Mouse (Mus musculus) lung, postnatal 0 days (tissue): ENCODE data around the gene Pde4d. TPM values are rescaled to one million over a fixed set of nuclear protein-coding genes. Genes with fewer than 3 reads are reported as not detected.

Experiments used
- ATAC-seq: fragments of 200-750 bp; cut with Nextera tagmentation; 2 replicates; pipeline ENCODE4 v1.8.0; 2017; ENCODE audit warnings: moderate library complexity
- DNase-seq: peaks from one replicate; pipeline ENCODE4 v3.0.0-alpha.2; 2016; ENCODE audit warnings: low spot score
- H3K27ac ChIP-seq: fragments of 300-500 bp; sonication (generic); 2 replicates; pipeline ENCODE4 v1.5.1; 2014; ENCODE audit warnings: antibody characterized with exemption, mild to moderate bottlenecking, low read length, mixed read lengths
- H3K27me3 ChIP-seq: fragments of 300-500 bp; sonication (generic); replicated peaks from 2 replicates; pipeline ENCODE4 v1.6.1; 2014; ENCODE audit warnings: low read length, mixed read lengths; ENCODE audit not compliant: insufficient read depth
- H3K36me3 ChIP-seq: fragments of 300-500 bp; sonication (generic); 2 replicates; pipeline ENCODE4 v1.6.1; 2014; ENCODE audit warnings: low read length, mixed read lengths; ENCODE audit not compliant: insufficient read depth
- H3K4me1 ChIP-seq: fragments of 300-500 bp; sonication (generic); 2 replicates; pipeline ENCODE4 v1.6.1; 2014; ENCODE audit warnings: antibody characterized with exemption, low read depth, low read length, mixed read lengths; ENCODE audit not compliant: insufficient read depth
- H3K4me2 ChIP-seq: fragments of 300-500 bp; sonication (generic); replicated peaks from 2 replicates; pipeline ENCODE4 v1.6.1; 2014; ENCODE audit warnings: low read depth, mild to moderate bottlenecking, low read length, moderate library complexity, mixed read lengths
- H3K4me3 ChIP-seq: fragments of 300-500 bp; sonication (generic); 2 replicates; pipeline ENCODE4 v1.5.1; 2014; ENCODE audit warnings: low read depth, low read length
- H3K9ac ChIP-seq: fragments of 300-500 bp; sonication (generic); replicated peaks from 2 replicates; pipeline ENCODE4 v1.6.1; 2014; ENCODE audit warnings: low read depth, mild to moderate bottlenecking
- H3K9me3 ChIP-seq: fragments of 300-500 bp; sonication (generic); 2 replicates; pipeline ENCODE4 v1.6.1; 2016; ENCODE audit warnings: low read length, mixed read lengths
- CTCF ChIP-seq: IDR thresholded peaks from 2 replicates; pipeline ENCODE4 v1.5.1; 2016; ENCODE audit warnings: antibody characterized with exemption, mild to moderate bottlenecking
- EP300 ChIP-seq: IDR thresholded peaks from 2 replicates; pipeline ENCODE4 v1.6.1; 2016; ENCODE audit warnings: antibody characterized with exemption, mild to moderate bottlenecking, control low read depth
- WGBS: fragments of 180-500 bp; shearing (Covaris S2); extraction: QIAGEN DNeasy Blood & Tissue Kit; methylation state at CpG from one replicate; pipeline ENCODE4 v1.1.7; 2014; 5-methylcytosine and 5-hydroxymethylcytosine counted together
- polyA plus RNA-seq: library from polyadenylated mRNA; unstranded; fragments of >200 nt; fragmentation: Nextera tagmentation; extraction: Ambion mirVana; gene quantifications from 2 replicates; pipeline ENCODE4 v1.2.1, GENCODE M21; 2015

The Pde4d gene
- polyA plus RNA-seq, 1 experiment from 2014 or later: 19.7 TPM

DNA sequence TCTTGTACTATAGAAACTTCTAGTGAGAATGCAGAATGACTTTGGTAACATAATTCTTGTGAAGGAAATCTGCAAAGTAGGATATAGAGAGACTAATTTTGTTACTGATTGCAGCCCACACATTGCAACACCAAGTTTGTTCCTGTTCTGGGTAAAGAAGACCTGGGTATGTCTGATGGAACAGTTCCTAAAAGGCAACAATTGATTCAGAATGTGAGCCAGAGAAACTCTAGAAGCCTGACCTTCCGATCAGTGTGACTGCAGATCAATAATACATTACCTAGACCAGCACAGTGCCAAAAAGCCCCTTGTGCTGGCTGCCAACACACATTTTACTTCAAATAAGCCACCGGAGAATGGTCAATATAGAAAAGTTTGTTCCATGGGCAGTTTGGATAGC is 930.4 kb downstream of the Pde4d start:
- H3K9ac ChIP-seq: no peak overlapping the region
- no peak overlapping the region for H3K4me3 ChIP-seq
- H3K9me3 ChIP-seq: no peaks in the 10 kb centered on the region
- WGBS: 91% methylated on average over 2 of the region's 2 CpGs
- ATAC-seq (no peak), DNase-seq (no peak)
- H3K36me3 ChIP-seq: no peaks in the 10 kb centered on the region
- H3K4me1 ChIP-seq: no peaks in the 10 kb centered on the region
- no peak for TF ChIP-seq CTCF
- no peak for TF ChIP-seq EP300
- H3K27me3 ChIP-seq: no peaks in the 10 kb centered on the region
- H3K27ac ChIP-seq: no peak overlapping the region
- no peak overlapping the region for H3K4me2 ChIP-seq

DNA sequence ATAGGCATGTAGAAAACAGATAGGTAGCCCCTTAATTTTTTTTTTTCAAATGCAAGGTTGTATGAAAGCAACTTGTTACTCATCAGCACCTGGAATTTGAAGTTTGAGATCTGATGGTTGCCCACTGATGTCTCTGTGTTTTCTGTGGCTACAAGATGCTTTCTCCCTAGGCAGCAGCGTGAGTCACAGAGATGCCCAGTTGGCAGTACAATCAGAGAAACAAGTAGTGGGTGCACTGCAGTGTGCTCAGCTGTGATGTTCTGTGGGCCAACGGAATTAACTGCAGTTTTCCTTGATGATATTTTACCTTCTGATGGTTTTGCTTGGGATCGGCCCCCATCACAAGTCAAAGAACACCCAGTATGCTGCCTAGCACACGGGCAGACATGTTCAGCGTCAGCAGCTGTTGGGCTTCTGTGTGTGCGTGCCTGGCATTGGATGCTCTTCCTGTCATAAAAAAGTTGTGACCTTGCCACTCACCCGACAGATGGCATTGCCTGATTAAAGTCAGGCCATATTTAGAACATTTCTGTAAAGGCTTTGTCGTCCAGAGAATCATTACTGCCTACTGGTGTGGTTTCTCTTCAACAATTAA is 939.0 kb downstream of the Pde4d start:
- H3K4me2 ChIP-seq: no peak overlapping the region
- no peaks in the 10 kb centered on the region for H3K9me3 ChIP-seq
- no peaks in the 10 kb centered on the region for H3K36me3 ChIP-seq
- H3K9ac ChIP-seq: no peak overlapping the region
- no peaks in the 10 kb centered on the region for H3K4me1 ChIP-seq
- DNase-seq: no peak
- no peak overlapping the region for H3K4me3 ChIP-seq
- H3K27ac ChIP-seq: no peak overlapping the region
- no peak for ATAC-seq
- no peaks in the 10 kb centered on the region for H3K27me3 ChIP-seq
- 54% methylated on average over 8 of the region's 8 CpGs for WGBS
- TF ChIP-seq CTCF (no peak), EP300 (no peak)

DNA sequence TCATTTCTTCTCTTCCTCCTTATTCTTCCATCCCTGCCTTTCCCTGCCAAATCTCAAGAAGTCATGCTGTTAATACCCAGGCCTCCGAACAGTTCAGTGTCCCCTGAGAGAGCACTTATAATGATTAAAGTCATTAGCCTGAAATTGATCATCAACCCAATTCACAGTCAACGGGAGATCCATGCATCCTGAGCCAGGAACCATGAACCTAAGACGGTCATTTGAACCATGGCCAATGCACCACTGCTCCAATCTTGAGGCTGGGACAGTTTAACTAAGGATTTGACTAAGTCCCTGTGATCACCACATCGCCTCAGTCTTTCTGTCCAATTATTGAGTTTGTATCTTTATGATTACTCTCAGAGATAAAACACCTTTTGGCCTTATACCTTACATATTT is 952.6 kb downstream of the Pde4d start:
- TF ChIP-seq EP300 (no peak), CTCF (no peak)
- Histone ChIP-seq H3K27me3 (no peaks in the 10 kb centered on the region), H3K4me2 (no peak overlapping the region), H3K9me3 (no peaks in the 10 kb centered on the region), H3K4me3 (no peak overlapping the region), H3K9ac (no peak overlapping the region), H3K36me3 (no peaks in the 10 kb centered on the region), H3K4me1 (no peaks in the 10 kb centered on the region), H3K27ac (no peak overlapping the region)
- ATAC-seq (no peak), DNase-seq (no peak)
- 85% methylated on average over 4 of the region's 4 CpGs for WGBS

DNA sequence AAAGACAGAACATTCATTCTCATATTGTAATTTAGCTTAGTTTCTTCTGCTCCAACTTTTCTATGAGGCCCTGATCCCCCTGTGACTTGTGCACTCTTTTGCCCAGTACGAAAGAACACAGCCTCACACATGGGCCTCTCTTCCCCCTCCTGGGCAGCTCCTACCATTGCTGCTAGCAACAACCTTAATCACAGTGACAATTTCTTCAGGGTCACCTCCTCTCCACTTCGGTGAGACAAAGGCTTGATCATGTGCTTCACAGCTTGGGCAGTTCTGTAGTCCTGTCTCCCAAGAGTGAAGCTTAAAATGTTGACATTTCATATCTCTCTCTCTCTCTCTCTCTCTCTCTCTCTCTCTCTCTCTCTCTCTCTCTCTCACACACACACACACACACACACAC is 953.2 kb downstream of the Pde4d start:
- Histone ChIP-seq H3K27me3 (no peaks in the 10 kb centered on the region), H3K36me3 (no peaks in the 10 kb centered on the region), H3K9me3 (no peaks in the 10 kb centered on the region), H3K4me1 (no peaks in the 10 kb centered on the region), H3K4me2 (no peak overlapping the region), H3K4me3 (no peak overlapping the region), H3K9ac (no peak overlapping the region), H3K27ac (no peak overlapping the region)
- WGBS: 49% methylated on average over 2 of the region's 2 CpGs
- no peak for ATAC-seq
- no peak for DNase-seq
- TF ChIP-seq CTCF (no peak), EP300 (no peak)

DNA sequence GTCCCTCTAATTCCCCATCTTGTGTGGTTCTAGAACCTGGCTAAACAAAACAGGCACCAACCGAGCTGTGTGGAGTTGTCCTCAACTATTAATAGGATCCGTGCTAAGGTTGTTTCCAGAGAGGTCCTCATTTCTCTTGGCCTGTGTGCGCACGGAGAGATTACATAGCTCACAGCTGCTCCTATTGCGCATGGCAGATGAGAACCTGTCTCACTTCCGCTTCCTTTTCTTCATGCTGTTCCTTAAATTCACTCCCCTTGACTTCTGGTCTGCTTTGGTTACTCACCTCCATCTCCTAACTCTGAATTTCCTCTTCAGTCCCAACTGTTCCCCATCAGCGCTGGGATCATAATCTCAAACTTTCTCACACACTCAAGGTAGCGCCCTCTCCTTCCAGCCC is 956.6 kb downstream of the Pde4d start:
- Histone ChIP-seq H3K36me3 (no peaks in the 10 kb centered on the region), H3K4me2 (no peak overlapping the region), H3K4me1 (no peaks in the 10 kb centered on the region), H3K9me3 (no peaks in the 10 kb centered on the region), H3K27me3 (no peaks in the 10 kb centered on the region), H3K4me3 (no peak overlapping the region), H3K27ac (no peak overlapping the region), H3K9ac (no peak overlapping the region)
- no peak for ATAC-seq
- DNase-seq: no peak
- WGBS: 82% methylated on average over 8 of the region's 8 CpGs
- TF ChIP-seq CTCF: no peak
- no peak for TF ChIP-seq EP300

DNA sequence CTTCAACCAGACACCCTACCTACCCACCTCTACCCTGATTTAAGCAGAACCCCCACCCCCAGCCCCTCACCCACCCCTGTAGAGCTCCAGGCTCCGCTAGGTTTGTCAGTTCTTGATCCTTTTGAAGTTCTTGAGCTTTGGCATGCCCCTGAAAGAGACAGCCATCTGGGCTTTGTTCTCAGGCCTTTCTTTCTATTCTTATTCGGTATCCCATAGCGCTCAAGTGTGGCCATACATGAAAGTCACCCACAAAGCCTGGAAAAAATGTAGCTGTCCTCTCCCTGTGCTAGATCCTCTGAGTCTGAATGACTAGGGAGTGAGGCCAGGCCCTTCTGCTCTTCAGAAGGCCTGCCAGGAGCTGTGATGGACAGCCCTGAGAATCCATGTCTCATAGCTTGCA is 957.6 kb downstream of the Pde4d start:
- TF ChIP-seq EP300 (no peak), CTCF (no peak)
- Histone ChIP-seq H3K4me2 (no peak overlapping the region), H3K9ac (no peak overlapping the region), H3K4me3 (no peak overlapping the region), H3K4me1 (no peaks in the 10 kb centered on the region), H3K27ac (no peak overlapping the region), H3K36me3 (no peaks in the 10 kb centered on the region), H3K27me3 (no peaks in the 10 kb centered on the region), H3K9me3 (no peaks in the 10 kb centered on the region)
- WGBS: 86% methylated on average over 3 of the region's 3 CpGs
- no peak for DNase-seq
- no peak for ATAC-seq

DNA sequence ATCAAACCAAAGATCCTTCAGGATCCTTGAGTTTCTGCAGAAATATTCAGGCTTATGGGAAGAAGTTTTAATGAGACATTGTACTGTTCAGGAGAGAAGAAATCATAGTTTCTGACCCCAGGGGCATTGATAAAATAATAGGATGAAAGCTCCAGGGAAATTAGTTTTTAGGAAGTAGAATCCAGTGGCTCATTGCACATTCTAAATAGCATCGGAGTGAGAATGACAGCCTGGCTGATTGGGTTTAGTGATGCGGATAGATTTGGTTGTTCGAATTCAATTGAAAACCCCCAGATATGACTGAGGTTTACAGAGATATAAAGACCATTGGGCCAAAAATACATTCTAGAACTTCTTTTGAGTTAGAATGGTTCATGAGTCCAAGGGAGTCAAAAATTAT is 970.7 kb downstream of the Pde4d start:
- ATAC-seq (no peak), DNase-seq (no peak)
- Histone ChIP-seq H3K27ac (no peak overlapping the region), H3K4me1 (peaks cover 4% of the 10 kb centered on the region; the same call in 1 of the 2 replicates), H3K27me3 (no peaks in the 10 kb centered on the region), H3K9me3 (no peaks in the 10 kb centered on the region), H3K36me3 (no peaks in the 10 kb centered on the region), H3K4me2 (no peak overlapping the region), H3K9ac (no peak overlapping the region), H3K4me3 (no peak overlapping the region)
- TF ChIP-seq CTCF: no peak
- no peak for TF ChIP-seq EP300
- WGBS: 95% methylated on average over 3 of the region's 3 CpGs
